Mouse (Mus musculus): ENCODE results near the gene Plpp3.

The Plpp3 gene

DNA sequence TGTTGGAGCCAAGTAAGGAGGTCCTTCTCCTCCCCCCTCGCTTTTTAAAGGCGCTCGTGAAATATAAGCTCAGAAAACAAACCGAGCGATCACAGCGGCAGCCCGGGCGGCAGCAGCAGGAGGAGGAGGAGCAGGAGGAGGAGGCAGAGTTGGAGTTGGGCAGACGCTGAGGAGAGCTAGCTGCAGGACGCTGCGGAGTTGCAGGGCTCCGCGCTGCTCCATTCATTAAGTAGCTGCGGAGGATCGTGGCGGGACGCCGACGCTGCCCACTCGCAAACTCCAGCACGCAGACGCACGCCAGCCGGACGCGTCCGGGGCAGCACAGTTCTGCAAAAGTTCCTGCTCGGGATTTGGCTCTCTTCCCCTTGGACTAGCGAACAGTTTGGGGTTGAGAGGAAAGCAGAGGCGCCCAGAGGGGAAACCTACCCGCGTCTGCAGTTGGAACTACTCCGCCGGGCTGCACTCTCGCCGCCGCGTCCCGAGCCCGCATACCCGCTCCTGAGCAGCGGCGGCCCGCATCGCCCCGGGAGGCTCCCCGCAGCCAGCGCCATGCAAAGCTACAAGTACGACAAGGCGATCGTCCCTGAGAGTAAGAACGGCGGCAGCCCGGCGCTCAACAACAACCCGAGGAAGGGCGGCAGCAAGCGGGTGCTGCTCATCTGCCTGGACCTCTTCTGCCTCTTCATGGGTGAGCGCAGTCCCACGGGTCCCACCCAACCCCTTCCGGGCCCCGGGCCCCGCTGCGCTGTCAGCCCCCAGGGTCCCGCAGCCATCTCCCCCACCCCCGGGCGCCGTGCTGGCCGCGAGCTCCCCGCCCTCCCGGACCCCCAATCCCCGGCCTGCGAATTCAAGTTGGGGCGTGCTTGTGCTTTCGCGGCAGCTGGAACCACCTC lies at the start of gene Plpp3:
Plpp3 (plus strand) TSS at position 72 of the 893 bp plus-strand sequence.
- ATAC-seq (ENCODE audit: insufficient number of reproducible peaks, low FRiP score, low TSS enrichment) = 0 out of 2 replicates have a peak, but pooled peaks have one; percentile 33

DNA sequence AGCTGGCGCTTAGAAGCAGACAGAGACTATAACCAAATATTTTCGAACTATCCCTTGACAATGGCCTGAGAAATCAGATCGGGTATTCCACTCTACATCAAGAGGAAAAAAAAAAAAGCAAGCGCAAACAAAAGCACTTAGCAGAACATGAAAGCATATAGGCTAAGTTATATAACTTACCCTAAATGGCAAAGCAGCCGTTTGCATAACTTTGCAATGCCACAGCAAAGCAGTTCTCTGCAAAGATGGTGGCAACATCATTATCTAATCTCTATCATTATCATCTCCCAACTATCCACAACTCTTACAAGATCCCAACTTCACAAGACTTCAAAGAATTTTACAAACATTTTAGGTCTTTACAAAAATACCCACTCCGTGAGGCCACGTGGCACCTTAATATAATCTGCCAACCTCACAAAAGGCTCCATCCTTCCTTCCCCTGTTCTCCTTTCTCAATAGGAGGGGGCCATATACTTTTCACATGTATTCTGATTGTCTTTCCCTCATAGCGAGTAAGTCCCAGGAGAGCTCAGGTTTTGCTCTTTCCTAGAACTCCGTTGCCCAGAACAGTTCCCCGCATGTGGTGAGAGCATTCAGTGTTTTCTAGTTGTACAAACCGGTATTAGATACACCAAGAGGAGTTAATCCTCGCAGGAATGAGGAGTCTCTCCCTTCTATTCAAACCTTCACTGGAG lies 49.1 kb upstream of the Plpp3 start:
- ATAC-seq (ENCODE audit: insufficient number of reproducible peaks, low FRiP score, low TSS enrichment) = no peak

DNA sequence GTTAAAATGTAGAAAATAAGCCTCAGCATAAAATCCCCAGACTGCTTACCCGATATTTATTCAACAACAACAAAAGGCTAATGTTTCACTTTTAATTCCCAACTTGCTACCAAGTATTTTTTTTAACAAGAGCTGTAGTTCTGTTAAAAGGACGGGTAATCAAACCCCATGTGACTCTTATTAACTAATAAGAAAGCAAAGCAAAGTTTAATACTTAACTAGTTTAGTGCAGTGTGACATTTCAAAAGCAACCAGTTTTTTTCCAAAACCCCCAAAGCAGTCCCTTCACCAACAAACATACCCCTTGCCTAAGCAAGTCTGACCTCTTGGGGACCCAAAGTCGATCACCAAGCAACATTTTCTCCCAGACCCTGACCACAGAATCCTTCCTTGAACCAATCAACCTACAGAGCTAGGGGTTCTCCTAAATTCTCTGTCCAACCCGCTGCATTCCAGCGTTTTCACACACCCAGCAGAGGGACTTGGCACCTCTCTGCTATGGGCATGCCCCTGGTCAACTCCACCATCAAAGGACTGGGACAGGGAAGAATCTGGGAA lies 48.4 kb upstream of the Plpp3 start:
- ATAC-seq (ENCODE audit: insufficient number of reproducible peaks, low FRiP score, low TSS enrichment) = 0 out of 2 replicates have a peak, but pooled peaks have one; percentile 23

DNA sequence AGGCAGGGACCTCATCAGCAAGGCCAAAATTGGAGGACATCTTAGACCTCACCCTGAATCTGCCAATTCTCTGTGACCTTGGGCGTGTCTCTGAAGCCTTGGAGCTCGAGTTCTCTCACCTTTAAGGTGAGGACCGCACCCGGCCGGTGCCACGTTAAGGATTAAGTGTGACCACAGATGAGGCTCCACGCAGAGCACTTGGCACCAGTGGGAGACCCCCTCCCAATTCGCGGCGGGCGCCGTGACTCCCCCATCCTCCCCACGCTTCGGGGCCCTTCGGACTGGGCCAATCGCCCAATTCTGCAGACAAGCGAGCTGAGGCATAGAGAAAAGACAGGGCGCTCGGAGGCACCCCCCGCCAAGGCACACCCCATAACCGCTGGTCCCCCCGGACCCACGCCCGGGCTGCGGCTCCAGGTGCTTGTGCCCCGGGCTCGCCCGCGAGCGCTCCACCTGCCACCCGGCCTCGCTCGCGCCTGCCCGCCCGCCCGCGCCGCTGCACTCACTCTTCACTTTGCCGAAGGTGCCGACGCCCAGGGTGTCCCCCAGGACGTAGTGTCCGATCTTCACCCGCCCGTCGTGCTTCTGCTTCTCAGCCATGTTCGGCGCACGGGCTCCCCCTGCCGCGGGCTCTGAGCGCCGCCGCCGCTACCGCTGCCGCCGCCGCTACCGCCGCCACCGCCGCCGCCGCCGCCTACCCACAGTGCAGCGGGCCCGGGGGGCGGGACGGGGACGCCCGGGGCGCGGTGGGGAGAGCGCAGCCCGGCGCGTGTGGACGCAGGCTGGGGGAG lies 47.8 kb upstream of the Plpp3 start, which contains the start of gene Prkaa2:
Prkaa2 (minus strand) TSS at position 692 of the 791 bp plus-strand sequence.
- ATAC-seq (ENCODE audit: insufficient number of reproducible peaks, low FRiP score, low TSS enrichment) = peak; percentile 79

DNA sequence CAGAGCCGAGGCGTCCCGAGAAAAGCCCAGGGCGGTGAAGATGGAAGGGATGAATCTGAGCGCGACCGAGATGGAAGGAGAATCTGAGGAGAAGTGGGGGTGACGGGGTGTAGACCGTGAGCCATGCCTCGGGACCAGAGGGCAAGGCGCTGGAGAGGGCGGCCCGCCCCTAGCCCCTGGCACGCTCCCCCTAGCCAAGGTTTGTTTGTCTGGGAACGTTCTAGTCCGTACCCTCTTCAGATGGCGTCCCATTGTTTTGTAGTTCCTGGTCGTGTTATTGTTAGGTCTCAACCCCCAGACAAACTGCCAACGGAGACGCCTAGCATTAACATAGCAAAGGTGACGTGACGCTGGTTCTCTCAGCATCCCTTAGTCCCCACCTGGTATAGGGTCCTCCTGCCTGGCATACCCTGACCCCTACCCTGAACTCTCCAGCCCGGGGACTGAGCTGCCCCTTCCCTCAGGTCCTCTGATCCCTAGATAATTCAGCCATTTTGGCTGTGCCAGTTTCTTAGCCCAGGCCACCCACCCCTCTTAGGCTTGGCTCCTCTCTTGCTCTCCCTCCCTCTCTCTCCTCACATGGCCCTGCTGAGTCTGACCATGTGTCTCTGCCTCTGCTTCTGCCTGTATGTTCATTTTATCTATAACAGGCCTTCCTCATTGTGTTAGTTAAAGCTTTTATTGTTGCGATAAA lies 47.0 kb upstream of the Plpp3 start:
- peak; percentile 57 for ATAC-seq (ENCODE audit: insufficient number of reproducible peaks, low FRiP score, low TSS enrichment)

DNA sequence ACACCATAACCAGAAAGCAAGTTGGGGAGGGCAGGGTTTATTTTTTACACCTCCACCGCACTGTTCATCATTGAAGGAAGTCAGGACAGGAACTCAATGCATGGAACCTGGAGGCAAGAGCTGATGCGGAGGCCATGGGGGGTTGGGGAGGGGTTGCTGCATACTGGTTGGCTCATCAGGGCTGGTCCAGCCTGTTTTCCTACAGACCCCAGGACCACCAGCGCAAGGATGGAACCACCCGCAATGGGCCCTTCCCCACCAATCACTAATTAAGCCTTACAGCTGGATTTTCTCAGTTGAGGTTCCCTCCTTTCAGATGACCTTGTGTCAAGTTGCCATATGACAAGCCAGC lies 46.5 kb upstream of the Plpp3 start:
- no peak for ATAC-seq (ENCODE audit: insufficient number of reproducible peaks, low FRiP score, low TSS enrichment)

- no peak for ATAC-seq (ENCODE audit: insufficient number of reproducible peaks, low FRiP score, low TSS enrichment)
Measured at GRCm38 (mm10) chr4:105111770-105112169, 45.4 kb upstream of the Plpp3 start.

GRCm38 (mm10) chr4:105113042-105113441 lies 44.1 kb upstream of the Plpp3 start:
- ATAC-seq (ENCODE audit: insufficient number of reproducible peaks, low FRiP score, low TSS enrichment) = no peak

GRCm38 (mm10) chr4:105113468-105113867 lies 43.7 kb upstream of the Plpp3 start:
- ATAC-seq (ENCODE audit: insufficient number of reproducible peaks, low FRiP score, low TSS enrichment) = no peak

DNA sequence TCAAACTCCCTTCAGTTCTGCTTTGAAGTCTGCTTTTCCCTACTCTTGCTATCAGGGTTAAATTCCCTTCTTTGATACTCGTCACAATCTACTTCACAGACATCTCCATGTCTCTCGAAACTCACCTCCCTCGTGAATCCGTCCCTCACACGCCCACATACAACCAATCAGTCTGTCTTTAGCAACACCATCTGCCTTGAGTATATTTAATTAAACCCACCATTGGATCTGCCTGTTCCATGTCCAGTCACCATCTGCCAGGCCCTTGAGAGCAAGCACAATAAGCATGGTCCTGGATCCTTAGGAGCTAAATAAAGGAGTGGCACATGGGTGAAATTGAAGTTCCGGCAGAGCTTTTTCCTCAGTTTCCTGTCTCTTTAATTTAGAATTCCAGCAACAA lies 36.1 kb upstream of the Plpp3 start:
- no peak for ATAC-seq (ENCODE audit: insufficient number of reproducible peaks, low FRiP score, low TSS enrichment)

- ATAC-seq (ENCODE audit: insufficient number of reproducible peaks, low FRiP score, low TSS enrichment) = no peak; the same call in 1 of the 2 replicates
Measured at GRCm38 (mm10) chr4:105122429-105122828, 34.7 kb upstream of the Plpp3 start.

DNA sequence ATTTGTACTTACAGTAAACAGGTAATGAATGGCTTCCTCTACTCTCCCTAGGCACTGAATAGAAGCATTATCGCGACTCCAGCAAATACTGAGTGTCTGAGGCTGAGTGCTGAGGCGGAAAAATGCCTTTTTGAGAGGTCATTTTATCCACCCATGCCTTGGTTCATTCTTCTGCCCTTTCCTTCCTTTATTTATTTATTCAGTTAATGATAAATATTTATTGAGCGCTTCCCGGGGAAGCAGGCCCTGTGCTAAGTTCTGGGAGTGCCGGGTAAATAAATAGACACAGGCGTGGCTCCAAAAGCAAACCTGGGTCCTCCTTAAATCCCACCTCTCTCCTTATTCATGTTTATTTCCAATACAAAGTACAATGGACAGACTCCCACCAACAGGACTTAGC lies 27.9 kb upstream of the Plpp3 start:
- no peak for ATAC-seq (ENCODE audit: insufficient number of reproducible peaks, low FRiP score, low TSS enrichment)

DNA sequence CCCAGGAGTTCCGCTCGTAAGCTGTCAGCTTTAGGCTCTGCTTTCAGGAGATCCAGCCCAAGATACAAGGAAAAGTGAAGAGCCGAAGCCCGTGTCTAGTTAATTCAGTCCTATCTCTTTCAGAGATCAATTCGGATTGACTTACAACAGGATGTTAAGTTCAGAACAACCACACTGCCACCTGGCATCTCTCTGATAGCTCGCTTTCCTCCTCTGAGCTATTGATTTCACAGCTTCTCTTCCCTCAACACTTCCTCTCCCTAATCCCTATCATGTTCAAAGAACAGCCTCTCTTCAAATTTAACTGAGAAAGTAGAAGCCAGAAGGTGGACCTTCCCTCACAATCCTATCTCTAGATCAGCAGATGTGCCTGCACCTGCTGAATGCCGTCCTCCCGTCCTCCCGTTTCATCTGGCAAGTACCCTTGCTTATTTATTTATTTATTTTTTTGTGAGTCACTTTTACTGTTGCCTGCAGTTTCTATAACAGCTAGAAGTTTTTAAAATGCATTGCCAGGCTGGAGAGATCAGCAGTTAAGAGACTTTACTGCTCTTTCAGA lies 25.3 kb upstream of the Plpp3 start:
- no peak for ATAC-seq (ENCODE audit: insufficient number of reproducible peaks, low FRiP score, low TSS enrichment)

DNA sequence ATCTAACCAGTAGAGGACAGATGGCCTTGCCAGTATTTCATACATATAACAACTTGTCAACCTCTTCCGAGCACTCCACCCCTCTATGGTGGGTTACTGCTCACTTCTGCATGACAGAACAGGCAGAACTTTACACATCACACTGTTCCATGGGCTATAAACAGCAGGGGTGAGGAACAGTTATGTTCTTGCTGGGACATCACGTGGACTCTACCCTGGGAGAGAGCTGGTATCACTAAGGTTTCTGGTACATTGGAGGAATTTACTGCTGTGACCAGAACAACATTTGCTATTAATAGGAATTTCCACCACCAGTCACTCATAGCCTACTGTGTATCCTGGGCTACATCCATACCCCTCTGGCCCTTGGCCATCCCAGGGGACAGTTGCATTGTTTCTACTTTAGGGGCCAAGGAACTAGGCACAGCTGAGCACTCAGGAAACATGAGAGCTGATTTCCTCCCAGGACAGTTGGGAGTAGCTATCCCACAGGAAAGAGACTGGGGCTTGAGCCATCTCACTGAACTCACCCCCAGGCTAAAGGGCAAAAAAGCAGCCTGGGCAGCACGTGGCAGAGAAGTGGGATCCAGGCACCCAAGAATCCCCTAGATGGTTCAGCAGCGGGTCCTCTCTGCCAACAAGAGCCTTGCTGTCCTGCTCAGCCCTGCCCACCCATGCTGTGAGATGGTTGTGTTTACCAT lies 23.6 kb upstream of the Plpp3 start:
- ATAC-seq (ENCODE audit: insufficient number of reproducible peaks, low FRiP score, low TSS enrichment) = no peak

GRCm38 (mm10) chr4:105149492-105149891 lies 7.7 kb upstream of the Plpp3 start:
- ATAC-seq (ENCODE audit: insufficient number of reproducible peaks, low FRiP score, low TSS enrichment) = no peak

DNA sequence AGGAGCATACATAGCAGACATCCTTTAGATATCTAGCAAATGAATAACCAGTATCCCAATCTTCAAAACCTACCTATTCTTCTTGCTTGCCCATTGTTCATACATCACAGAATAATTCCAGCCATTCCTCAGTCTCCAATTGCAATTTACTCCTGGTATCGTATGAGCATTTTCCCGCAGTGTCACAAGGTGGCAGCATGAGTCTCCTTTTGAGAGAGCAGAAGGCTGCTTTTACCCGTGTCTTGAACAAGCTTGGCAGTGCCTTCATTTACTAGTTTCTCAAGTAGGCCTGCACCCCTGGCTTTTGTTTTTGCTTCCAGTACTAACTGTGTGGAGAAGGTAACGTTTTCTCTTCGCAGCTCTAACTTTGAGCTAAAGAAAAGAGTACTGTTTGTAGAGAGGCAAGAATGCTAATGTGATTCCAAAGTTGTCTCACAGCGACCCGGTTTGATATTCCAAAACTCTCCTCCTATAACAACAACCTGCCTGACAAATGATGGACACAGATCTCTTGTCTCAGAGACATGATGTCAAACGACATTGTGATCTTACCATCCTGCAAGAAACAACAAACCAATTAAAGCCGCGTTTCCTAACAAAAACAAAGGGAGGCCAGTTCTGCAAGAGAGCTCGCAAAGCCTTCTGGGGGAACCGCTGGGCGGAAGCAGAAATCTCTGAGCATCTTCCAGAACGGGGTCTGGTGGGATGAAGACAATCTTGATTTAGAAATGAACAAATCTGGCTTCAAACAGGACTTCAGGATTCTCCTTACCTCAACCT lies 5.0 kb upstream of the Plpp3 start:
- peak; percentile 52; the same call in 1 of the 2 replicates for ATAC-seq (ENCODE audit: insufficient number of reproducible peaks, low FRiP score, low TSS enrichment)

DNA sequence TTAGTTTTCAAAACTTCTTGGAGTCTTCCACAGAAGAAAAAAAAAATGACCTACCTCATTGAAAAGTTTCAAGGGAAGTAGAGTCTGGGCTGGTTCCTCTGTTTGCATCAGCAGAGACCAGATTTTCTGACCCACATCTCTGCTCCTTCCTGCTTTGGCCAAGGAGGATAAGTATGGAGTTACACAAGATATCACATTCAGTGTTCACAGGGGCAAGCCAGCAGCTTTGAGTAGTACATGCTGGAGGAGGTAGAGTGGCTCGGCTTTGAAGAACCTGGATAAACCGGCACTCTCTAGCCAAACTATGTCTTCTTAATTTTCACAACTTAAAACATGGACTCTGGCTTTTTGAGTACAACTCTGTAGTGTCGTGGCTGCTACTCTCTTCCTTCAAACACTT lies 3.9 kb upstream of the Plpp3 start:
- ATAC-seq (ENCODE audit: insufficient number of reproducible peaks, low FRiP score, low TSS enrichment) = no peak

DNA sequence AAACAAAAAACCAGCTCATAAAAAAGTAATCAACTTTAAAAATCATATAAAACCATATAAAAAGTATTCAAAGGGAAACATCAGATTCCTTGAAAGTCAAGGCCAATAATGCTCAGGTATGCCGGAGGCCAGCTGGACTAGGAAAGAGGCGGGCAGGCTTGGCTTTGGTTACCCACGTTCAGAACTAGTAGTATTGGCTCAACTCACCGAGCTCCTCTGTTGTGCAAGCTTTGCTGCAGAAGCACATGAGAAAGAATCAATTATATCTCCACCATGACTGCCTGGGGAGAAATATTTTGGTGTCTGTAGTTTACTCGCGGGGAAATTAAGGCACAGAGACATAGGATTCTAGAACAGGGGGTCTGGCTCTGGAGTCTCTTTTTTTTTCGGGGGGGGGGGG lies 866 bp upstream of the Plpp3 start:
- no peak for ATAC-seq (ENCODE audit: insufficient number of reproducible peaks, low FRiP score, low TSS enrichment)
